Mouse (Mus musculus) c-Kit-negative CD71-positive TER-119-positive erythroid progenitor cells, embryonic 14.5 days (primary cell): ENCODE data around the gene Mfsd4b2.
A peak's percentile ranks its signal among the peaks of the same experiment; 100 is the strongest.
"Not testable (repeated sequence)": the region's sequence is repeated elsewhere in the genome, so short reads cannot be mapped to it uniquely, and the experiment has no call there.

ENCODE experiments used
- DNase-seq: peaks from one replicate; pipeline ENCODE4 v3.0.0-alpha.2; 2013; ENCODE audit warnings: low read depth, low spot score

The Mfsd4b2 gene

GRCm38 (mm10) chr10:39926616-39927139 lies at the start of gene Mfsd4b2:
Mfsd4b2 (minus strand) TSS chr10:39926923.
- no peak for DNase-seq

GRCm38 (mm10) chr10:39975771-39976170 lies 49.0 kb upstream of the Mfsd4b2 start:
- DNase-seq: no peak

GRCm38 (mm10) chr10:39974982-39975381 lies 48.3 kb upstream of the Mfsd4b2 start:
- no peak for DNase-seq

- DNase-seq: no peak
Observed at GRCm38 (mm10) chr10:39967512-39967911, 40.8 kb upstream of the Mfsd4b2 start.

GRCm38 (mm10) chr10:39961906-39962305 lies 35.2 kb upstream of the Mfsd4b2 start:
- DNase-seq: no peak

GRCm38 (mm10) chr10:39960441-39960822 lies 33.7 kb upstream of the Mfsd4b2 start:
- no peak for DNase-seq

GRCm38 (mm10) chr10:39959761-39960440 lies 33.2 kb upstream of the Mfsd4b2 start, which contains the start of gene Mfsd4b3:
Mfsd4b3 (minus strand) TSS chr10:39960153.
- DNase-seq: peak; percentile 52

- DNase-seq: no peak
Observed at GRCm38 (mm10) chr10:39958266-39958665, 31.5 kb upstream of the Mfsd4b2 start.

GRCm38 (mm10) chr10:39956340-39956878 lies 29.7 kb upstream of the Mfsd4b2 start:
- DNase-seq: no peak

- DNase-seq: no peak
Observed at GRCm38 (mm10) chr10:39955163-39955562, 28.4 kb upstream of the Mfsd4b2 start.

GRCm38 (mm10) chr10:39949377-39949954 lies 22.7 kb upstream of the Mfsd4b2 start:
- DNase-seq: no peak

GRCm38 (mm10) chr10:39947195-39947594 lies 20.5 kb upstream of the Mfsd4b2 start:
- DNase-seq: not testable (repeated sequence)

- DNase-seq: no peak
Observed at GRCm38 (mm10) chr10:39936553-39936952, 9.8 kb upstream of the Mfsd4b2 start.

- DNase-seq: not testable (repeated sequence)
Observed at GRCm38 (mm10) chr10:39924556-39924955, 2.2 kb downstream of the Mfsd4b2 start.

GRCm38 (mm10) chr10:39912616-39913015 lies 14.1 kb downstream of the Mfsd4b2 start:
- DNase-seq: no peak

- DNase-seq: no peak
Observed at GRCm38 (mm10) chr10:39908768-39909441, 17.8 kb downstream of the Mfsd4b2 start.

- no peak for DNase-seq
Observed at GRCm38 (mm10) chr10:39906799-39907658, 19.7 kb downstream of the Mfsd4b2 start.

GRCm38 (mm10) chr10:39904191-39904590 lies 22.5 kb downstream of the Mfsd4b2 start:
- DNase-seq: no peak

GRCm38 (mm10) chr10:39898874-39899371 lies 27.8 kb downstream of the Mfsd4b2 start, which contains the start of gene Mfsd4b4:
Mfsd4b4 (minus strand) TSS chr10:39899238.
- peak; percentile 59 for DNase-seq

GRCm38 (mm10) chr10:39896503-39896902 lies 30.2 kb downstream of the Mfsd4b2 start:
- DNase-seq: no peak
